Mouse (Mus musculus) megakaryocyte, embryonic 14.5 days (primary cell): ENCODE results near the gene Styx. TPM values are rescaled to one million over a fixed set of nuclear protein-coding genes. Genes with fewer than 3 reads are reported as not detected.

Source experiments
- H3K27me3 ChIP-seq: replicated peaks from 2 replicates; pipeline ENCODE3; 2012; ENCODE audit warnings: inconsistent platforms
- H3K36me3 ChIP-seq: replicated peaks from 2 replicates; pipeline ENCODE3; 2012; ENCODE audit warnings: low read length, inconsistent platforms, mixed read lengths
- H3K4me1 ChIP-seq: 2 replicates; pipeline ENCODE4 v1.6.1; 2012; ENCODE audit warnings: inconsistent platforms
- H3K4me3 ChIP-seq: replicated peaks from 2 replicates; pipeline ENCODE3; 2012; ENCODE audit warnings: moderate library complexity, mild to moderate bottlenecking, inconsistent platforms
- H3K9me3 ChIP-seq: 2 replicates; pipeline ENCODE4 v1.6.1; 2012; ENCODE audit warnings: inconsistent platforms
- FLI1 ChIP-seq: IDR thresholded peaks from 2 replicates; pipeline ENCODE4 v1.6.1; 2012; ENCODE audit warnings: low read length, inconsistent platforms, mixed read lengths
- GATA1 ChIP-seq: IDR thresholded peaks from 3 replicates; pipeline ENCODE4 v1.6.1; 2012; ENCODE audit warnings: mixed read lengths, low read length, inconsistent platforms, borderline replicate concordance
- polyA plus RNA-seq: library from polyadenylated mRNA; stranded (reverse); fragments of >175 nt; gene quantifications from 2 replicates; pipeline ENCODE4 v1.2.3, GENCODE M21; 2012; ENCODE audit warnings: low replicate concordance; ENCODE audit not compliant: insufficient read depth

Gene Styx
- polyA plus RNA-seq, 1 experiment: 46.9 TPM

DNA sequence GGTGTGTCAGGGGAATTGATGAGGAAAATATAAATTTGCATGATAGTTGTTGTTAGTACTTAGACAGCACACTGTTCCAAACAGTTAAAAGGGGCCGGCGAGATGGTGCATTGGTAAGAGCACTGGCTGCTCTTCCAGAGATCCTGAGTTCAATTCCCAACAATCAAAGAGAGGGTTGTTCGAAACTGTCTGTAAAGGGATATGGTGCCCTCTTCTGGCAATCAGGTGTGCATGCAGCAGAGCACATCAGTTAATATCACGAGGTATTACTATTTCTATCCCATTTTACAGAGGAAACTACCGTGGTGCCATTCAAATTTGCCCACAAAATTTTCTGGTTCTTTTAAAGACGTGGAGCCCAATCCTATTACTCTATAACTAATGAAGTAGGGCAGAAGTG is 83.3 kb downstream of the Styx start:
- no peak for TF ChIP-seq FLI1
- TF ChIP-seq GATA1: no peak
- Histone ChIP-seq H3K27me3 (no peaks in the 10 kb centered on the region), H3K9me3 (peaks cover 23% of the 10 kb centered on the region)

DNA sequence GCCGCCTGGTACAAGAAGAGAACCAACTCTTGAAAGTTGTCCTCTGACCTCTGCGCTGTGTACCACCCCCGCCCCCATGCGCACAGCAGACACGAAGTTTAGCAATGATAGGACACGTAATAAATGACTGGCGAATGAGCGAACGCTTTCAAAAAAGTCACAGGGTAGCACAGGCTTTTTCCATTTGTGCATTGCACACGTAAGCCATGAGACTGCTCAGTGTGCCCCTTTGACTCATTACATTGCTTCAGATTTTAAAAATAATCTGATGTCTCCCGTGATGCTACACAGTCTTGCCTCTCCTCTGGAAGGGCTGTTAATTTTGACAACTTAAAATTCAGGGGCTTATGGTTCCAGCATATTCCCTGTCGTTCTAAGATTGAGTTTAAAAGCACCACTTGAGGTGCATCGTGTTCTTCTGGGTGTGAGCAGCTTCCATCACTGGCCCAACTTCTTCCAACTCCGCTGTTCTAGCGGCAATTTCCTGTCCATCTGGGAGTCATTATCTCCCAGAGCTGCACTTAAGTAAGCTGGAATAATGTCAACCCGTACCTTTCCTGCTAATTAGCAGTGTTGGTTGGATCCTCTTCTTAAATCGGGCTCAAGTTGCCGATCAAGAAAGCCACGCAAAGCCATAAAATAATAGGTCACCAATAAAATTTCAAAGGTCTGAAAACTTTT is 87.5 kb downstream of the Styx start:
- H3K27me3 ChIP-seq: no peaks in the 10 kb centered on the region
- H3K4me3 ChIP-seq: no peak overlapping the region
- H3K36me3 ChIP-seq: no peaks in the 10 kb centered on the region
- H3K9me3 ChIP-seq: no peaks in the 10 kb centered on the region
- peaks cover 3% of the 10 kb centered on the region; the same call in 1 of the 2 replicates for H3K4me1 ChIP-seq
- TF ChIP-seq FLI1 (no peak), GATA1 (no peak)

More for the DNA sequence above, 83.3 kb downstream of the Styx start:
- Histone ChIP-seq H3K36me3 (no peaks in the 10 kb centered on the region), H3K4me3 (no peak overlapping the region), H3K4me1 (no peaks in the 10 kb centered on the region)

DNA sequence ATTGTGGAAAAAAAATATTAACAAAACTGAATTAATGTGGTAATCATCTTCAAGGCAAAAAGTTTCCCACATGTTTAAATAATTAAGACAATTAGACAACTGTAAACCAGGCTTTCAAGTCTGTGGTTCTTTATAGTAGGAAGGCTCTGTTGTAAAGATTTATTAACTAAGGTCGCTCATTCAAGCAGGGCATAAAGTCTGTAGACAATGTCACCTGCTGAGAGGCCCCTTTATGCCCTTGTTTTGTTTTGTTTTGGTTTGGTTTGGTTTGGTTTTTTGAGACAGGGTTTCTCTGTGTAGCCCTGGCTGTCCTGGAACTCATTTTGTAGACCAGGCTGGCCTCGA is 88.0 kb downstream of the Styx start:
- H3K27me3 ChIP-seq: no peaks in the 10 kb centered on the region

DNA sequence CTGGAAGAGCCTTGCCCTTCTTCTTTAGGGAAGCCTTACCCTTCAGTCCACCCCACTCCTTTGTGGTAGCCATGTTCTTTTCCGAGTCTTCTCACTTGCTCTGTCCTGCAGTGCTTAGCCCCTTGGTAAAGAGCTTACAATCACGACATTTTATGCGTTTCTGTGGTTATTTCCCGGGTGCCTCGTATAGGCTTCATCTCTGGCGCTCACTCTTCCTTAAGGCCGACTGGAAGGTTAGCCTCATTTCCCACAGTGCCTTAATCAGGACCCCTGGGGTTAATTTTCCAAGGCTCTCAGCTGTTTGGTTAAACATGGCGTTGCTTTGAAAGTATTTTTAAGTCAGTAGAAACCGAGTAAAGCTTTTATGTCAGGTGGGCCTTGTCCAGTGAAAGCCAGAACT is 88.5 kb downstream of the Styx start:
- no peaks in the 10 kb centered on the region for H3K27me3 ChIP-seq
- no peak for TF ChIP-seq FLI1
- TF ChIP-seq GATA1: no peak
- no peaks in the 10 kb centered on the region for H3K9me3 ChIP-seq
- H3K4me1 ChIP-seq: peaks cover 3% of the 10 kb centered on the region; the same call in 1 of the 2 replicates
- H3K36me3 ChIP-seq: no peaks in the 10 kb centered on the region
- no peak overlapping the region for H3K4me3 ChIP-seq

More for the DNA sequence above, 88.0 kb downstream of the Styx start:
- TF ChIP-seq FLI1 (no peak), GATA1 (no peak)
- Histone ChIP-seq H3K4me3 (no peak overlapping the region), H3K4me1 (peaks cover 3% of the 10 kb centered on the region; the same call in 1 of the 2 replicates), H3K36me3 (no peaks in the 10 kb centered on the region), H3K9me3 (no peaks in the 10 kb centered on the region)

DNA sequence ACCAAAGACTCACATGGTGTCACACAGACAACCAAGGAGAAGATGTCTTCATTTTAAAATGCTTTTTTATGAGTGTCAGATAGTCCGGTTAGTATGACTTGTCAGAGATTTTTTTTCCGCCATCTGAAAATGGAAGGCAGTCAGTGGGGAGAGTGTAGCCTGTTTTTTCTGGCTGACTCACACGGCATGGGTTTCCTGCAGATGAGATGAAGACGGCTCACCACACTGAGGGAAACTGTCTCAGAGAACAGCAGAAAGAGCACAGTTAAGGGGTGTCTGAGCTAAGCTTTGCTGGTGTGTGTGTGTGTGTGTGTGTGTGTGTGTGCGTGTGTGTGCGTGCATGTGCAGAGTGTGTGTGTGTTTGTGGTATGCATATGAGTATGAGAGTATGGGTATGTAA is 90.4 kb downstream of the Styx start:
- TF ChIP-seq FLI1 (no peak), GATA1 (no peak)
- Histone ChIP-seq H3K9me3 (no peaks in the 10 kb centered on the region), H3K27me3 (peaks cover 2% of the 10 kb centered on the region), H3K4me3 (peak overlapping the region; percentile 28), H3K4me1 (peaks cover 3% of the 10 kb centered on the region; the same call in 1 of the 2 replicates), H3K36me3 (no peaks in the 10 kb centered on the region)

DNA sequence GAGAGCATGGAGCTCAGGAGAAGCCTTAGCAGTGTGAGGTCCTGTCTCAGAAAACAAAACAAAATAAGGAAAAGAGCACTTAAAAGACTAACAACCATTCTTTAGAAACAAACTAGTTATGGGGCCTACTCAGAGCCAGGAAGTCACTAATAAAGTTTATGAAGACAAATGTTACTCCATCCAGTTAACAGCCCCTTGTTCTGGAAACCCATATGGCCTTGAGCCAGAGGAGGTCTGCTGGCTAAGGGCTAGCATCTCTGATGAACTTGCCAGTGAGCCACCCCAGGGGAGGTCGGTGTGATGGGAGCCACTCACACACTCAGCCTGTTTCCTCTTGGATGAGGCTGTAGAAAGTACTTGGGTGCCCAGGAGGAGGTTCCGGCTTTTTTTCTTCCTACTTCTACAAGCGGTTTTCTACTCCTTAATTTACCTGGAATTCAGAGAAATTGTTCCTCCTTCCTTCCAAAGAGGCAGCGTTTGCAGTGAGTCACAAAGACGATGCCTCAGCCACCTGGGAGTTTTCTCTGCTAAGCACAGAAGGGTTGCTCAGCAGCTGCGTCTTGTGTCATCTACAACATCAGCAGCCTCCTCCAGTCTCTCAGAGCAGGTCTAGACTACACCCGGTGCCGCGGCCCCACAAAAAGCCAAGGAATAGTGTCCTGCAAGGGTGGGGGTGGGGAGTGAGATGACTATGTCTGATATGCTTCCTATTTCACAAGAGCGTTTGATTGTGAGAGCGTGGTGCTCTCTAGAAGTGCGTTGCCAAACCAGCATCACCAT is 92.1 kb downstream of the Styx start:
- peaks cover 5% of the 10 kb centered on the region for H3K27me3 ChIP-seq
- H3K36me3 ChIP-seq: no peaks in the 10 kb centered on the region
- H3K4me1 ChIP-seq: peaks cover 3% of the 10 kb centered on the region; the same call in 1 of the 2 replicates
- no peak overlapping the region for H3K4me3 ChIP-seq
- no peaks in the 10 kb centered on the region for H3K9me3 ChIP-seq
- no peak for TF ChIP-seq FLI1
- no peak for TF ChIP-seq GATA1

DNA sequence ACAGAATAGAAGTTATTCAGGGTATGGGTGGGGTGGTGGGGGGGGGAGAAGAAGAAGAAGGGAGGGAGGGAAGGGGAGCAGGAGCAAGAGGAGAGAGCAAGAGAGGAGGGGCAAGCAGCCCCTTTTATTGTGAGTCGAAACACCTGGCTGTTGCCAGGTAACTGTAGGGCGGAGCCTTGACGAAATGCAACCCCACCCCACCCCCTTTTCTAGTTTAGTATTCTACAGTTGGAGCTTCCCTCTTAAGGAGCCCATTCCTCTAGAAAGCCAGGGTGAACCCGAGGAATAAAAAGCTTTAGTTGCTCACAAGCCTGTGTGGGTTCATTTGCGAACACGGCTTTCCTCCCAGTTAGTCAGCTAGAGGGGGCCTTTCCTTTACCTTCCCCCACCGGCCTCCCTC is 94.0 kb downstream of the Styx start:
- H3K9me3 ChIP-seq: no peaks in the 10 kb centered on the region
- H3K36me3 ChIP-seq: no peaks in the 10 kb centered on the region
- H3K4me1 ChIP-seq: peaks cover 3% of the 10 kb centered on the region; the same call in 1 of the 2 replicates
- no peak for TF ChIP-seq FLI1
- TF ChIP-seq GATA1: no peak
- no peak overlapping the region for H3K4me3 ChIP-seq
- H3K27me3 ChIP-seq: peaks cover 5% of the 10 kb centered on the region

DNA sequence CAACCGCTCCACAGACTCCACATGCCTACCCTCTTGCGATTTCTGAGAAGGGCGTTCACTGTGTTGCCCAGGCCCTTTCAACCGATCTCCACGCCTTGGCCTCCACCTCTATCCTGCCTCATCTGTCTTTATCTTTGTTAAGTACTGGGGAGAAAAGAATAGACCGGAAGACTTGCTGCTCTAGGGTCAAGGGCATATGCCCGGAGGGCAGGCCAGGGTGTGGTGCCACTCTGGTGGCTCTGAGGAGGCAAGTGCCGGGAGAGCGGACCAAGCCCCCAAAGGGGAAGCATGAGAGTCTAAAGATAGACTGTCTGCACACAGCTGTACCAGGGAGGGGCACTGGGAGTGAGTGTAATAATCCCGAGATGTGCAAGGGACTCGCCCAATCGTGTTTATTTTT is 94.6 kb downstream of the Styx start:
- TF ChIP-seq FLI1 (no peak), GATA1 (no peak)
- H3K4me1 ChIP-seq: peaks cover 3% of the 10 kb centered on the region; the same call in 1 of the 2 replicates
- H3K4me3 ChIP-seq: no peak overlapping the region

DNA sequence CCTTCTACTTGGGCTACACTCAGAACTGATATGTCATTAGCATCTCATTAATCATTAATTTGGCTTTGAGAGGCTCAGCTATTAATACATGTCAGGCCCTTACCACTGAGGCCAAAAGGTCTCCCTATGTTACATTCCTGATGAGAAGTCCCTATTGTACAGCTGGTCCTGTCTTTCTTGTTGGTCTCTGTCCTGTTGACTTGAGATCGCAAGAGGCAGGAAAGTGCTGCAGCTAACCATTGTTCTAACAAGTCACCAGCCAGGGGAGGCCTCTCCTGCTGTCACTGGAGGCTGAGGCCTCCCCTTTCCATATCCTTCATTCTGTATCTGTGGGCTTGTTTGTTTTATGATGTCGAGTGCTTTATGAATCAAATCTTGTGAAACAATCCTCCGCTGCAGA is 95.9 kb downstream of the Styx start:
- no peaks in the 10 kb centered on the region for H3K36me3 ChIP-seq
- no peaks in the 10 kb centered on the region for H3K9me3 ChIP-seq
- no peak overlapping the region for H3K4me3 ChIP-seq
- H3K4me1 ChIP-seq: no peaks in the 10 kb centered on the region
- TF ChIP-seq FLI1: no peak
- no peak for TF ChIP-seq GATA1
- H3K27me3 ChIP-seq: peaks cover 8% of the 10 kb centered on the region

More for the DNA sequence above, 94.6 kb downstream of the Styx start:
- Histone ChIP-seq H3K9me3 (no peaks in the 10 kb centered on the region), H3K36me3 (no peaks in the 10 kb centered on the region), H3K27me3 (peaks cover 5% of the 10 kb centered on the region)

DNA sequence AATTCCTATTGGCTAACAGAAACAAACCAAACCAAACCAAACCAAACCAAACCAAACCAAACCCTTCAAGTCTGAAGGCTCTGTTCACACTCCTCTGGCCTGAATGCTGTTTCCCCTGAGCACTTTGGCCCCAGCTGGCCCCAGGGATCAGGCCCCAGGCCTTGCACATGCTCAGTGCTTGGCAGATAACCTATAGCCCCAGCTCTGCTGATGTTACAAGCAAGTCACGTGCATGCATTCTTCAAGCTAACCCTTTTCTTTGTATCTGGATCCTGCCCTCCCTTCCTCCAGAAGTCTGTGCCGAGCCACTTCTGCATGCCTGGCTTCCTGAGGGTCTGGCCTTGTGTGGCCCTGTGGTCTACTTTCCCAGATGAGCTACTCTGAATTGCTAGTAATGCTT is 100.2 kb downstream of the Styx start:
- Histone ChIP-seq H3K36me3 (no peaks in the 10 kb centered on the region), H3K9me3 (no peaks in the 10 kb centered on the region), H3K27me3 (peaks cover 30% of the 10 kb centered on the region), H3K4me3 (no peak overlapping the region), H3K4me1 (no peaks in the 10 kb centered on the region)
- TF ChIP-seq FLI1 (no peak), GATA1 (no peak)
